Mouse (Mus musculus) monocyte, adult 59 days (primary cell): ENCODE measurements around the gene Tspan6. TPM values are rescaled to one million over a fixed set of nuclear protein-coding genes. Genes with fewer than 3 reads are reported as not detected.

ENCODE experiments used
- total RNA-seq, 2 experiments: library from RNA; stranded (reverse); gene quantifications; one replicate each; pipeline ENCODE4 v1.2.4; 2023

Gene Tspan6
- under 1 TPM in 1 of 2 experiments, not detected in 1; 0.26 TPM for total RNA-seq

DNA sequence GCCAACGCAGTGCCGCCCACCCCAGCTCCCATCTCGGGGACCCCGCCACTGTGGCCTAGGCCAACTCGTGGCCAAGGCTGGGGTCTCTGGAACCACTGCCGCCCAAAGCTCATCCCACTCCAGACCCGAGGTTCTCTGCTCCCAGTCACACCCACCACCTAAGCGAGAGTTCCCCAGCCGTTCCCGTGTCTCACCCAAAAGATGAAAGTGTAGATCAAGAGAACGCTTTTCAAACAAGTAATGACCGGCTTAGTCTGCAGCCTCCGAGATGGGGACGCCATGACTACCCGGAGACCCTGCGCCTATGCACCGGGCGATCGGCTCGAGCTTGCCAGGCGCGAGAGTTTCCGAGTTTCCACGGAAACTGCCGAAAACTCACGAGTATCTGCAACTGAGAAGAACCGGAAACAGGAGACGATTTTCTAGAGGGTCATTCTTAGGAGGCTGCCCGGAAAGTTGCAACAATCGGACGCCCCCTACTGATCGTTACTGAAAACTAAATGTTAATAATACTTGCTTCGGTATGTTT is at the start of gene Tspan6:
Gene Tspan6 (minus strand): TSS at position 416 of the 529 bp plus-strand sequence.

DNA sequence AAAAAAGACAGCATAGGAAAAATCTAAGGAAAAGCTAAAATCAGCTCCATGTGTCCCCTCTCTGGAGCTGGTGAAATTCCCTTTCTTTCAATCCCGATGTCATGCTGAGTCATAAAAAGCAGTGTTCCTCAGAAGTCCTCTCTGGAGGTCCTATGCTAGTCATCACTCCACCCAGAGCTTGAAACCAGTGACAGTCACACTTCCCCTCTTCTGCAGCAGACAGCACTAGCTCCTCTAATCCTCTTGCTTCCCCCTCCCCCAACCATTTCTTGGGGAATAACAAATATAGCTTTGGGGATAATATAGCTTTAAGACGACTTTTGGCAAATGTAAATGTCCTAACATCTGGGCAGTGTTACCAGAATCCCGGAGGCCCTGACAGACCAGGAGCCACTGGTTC is 10.0 kb upstream of the Tspan6 start, which contains the start of gene Srpx2:
Gene Srpx2 (plus strand): TSS at position 166 of the 400 bp plus-strand sequence.

DNA sequence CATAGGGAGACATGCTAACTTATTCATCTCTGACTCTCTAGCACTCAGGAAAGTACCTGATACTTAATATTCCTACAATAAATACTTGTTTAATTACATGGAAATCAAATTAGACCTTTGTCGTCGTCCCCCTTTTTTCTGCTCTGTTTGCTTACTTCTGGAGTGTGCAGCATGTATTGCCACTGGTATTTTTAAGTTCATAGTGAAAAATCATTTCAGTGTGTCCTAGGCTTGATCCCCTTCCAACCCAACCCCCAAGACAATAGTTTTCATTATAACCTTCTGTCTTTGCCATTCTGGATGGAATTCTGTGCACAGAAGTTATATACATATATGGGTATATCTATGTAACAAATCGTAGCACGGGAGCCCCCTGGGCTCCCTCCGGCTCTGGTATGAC is 47.5 kb downstream of the Tspan6 start, which contains the start of gene Tnmd:
Gene Tnmd (plus strand): TSS at position 301 of the 400 bp plus-strand sequence.

Other genes starting within 250 kb of the Tspan6 start
- not detected for gene Pcdh19, start 209.4 kb downstream of the Tspan6 start, total RNA-seq
- gene Tnmd, start 47.4 kb downstream of the Tspan6 start, total RNA-seq = not detected
- not detected for gene Srpx2, start 10.0 kb upstream of the Tspan6 start, total RNA-seq
- gene Sytl4, start 83.4 kb upstream of the Tspan6 start, total RNA-seq = 1 to 10 TPM in 1 of 2 experiments, not detected in 1; 1.1 TPM
- 10 to 100 TPM; 14.0 to 18.9 TPM for gene Cstf2, start 160.8 kb upstream of the Tspan6 start, total RNA-seq